Mouse (Mus musculus) bone marrow, adult 2 months (tissue): Measurements from ENCODE around the gene Gpr85. TPM values are rescaled to one million over a fixed set of nuclear protein-coding genes. Genes with fewer than 3 reads are reported as not detected.

Source experiments
- H3K27ac ChIP-seq: fragments of 200-500 bp; 2 replicates; pipeline ENCODE4 v1.5.1; 2012; ENCODE audit warnings: low read depth, mild to moderate bottlenecking, control low read depth, inconsistent platforms, low read length; ENCODE audit not compliant: control insufficient read depth, poor library complexity, insufficient read depth
- H3K4me1 ChIP-seq: fragments of 200-500 bp; 2 replicates; pipeline ENCODE4 v1.6.1; 2011; ENCODE audit warnings: low read length; ENCODE audit not compliant: control insufficient read depth, insufficient read depth
- H3K4me3 ChIP-seq: fragments of 200-500 bp; replicated peaks from 2 replicates; pipeline ENCODE3; 2011; ENCODE audit warnings: mild to moderate bottlenecking, low read depth, low read length, control low read depth; ENCODE audit not compliant: control insufficient read depth
- CTCF ChIP-seq: fragments of 200-500 bp; IDR thresholded peaks from 2 replicates; pipeline ENCODE4 v1.5.1; 2011; ENCODE audit warnings: low read length, control low read depth; ENCODE audit not compliant: control insufficient read depth, insufficient read depth
- POLR2A ChIP-seq: fragments of 200-500 bp; IDR thresholded peaks from 2 replicates; pipeline ENCODE4 v1.6.1; 2011; ENCODE audit warnings: low read depth, mild to moderate bottlenecking, control low read depth, low read length, borderline replicate concordance; ENCODE audit not compliant: control insufficient read depth
- WGBS: fragments of 180-500 bp; shearing (Covaris S2); methylation state at CpG from one replicate; pipeline ENCODE4 v1.1.7; 2018; 5-methylcytosine and 5-hydroxymethylcytosine counted together
- polyA plus RNA-seq: library from polyadenylated mRNA; stranded (reverse); fragments of >200 nt; gene quantifications from 2 replicates; pipeline ENCODE4 v1.2.4, GENCODE M21; 2011; ENCODE audit warnings: low replicate concordance; ENCODE audit not compliant: missing spikeins, insufficient read depth, insufficient read length

Gene Gpr85
- polyA plus RNA-seq, 1 experiment: 3.4 TPM

- 80% methylated on average over 17 of the region's 17 CpGs for WGBS
- Histone ChIP-seq H3K27ac (no peak overlapping the region), H3K4me1 (no peaks in the 10 kb centered on the region), H3K4me3 (no peak overlapping the region)
- TF ChIP-seq POLR2A (no peak), CTCF (no peak)
Observed at GRCm38 (mm10) chr6:13835720-13836665, 3.7 kb downstream of the Gpr85 start.

- no peak overlapping the region for H3K27ac ChIP-seq
- no peaks in the 10 kb centered on the region for H3K4me1 ChIP-seq
- no peak overlapping the region for H3K4me3 ChIP-seq
- TF ChIP-seq CTCF (no peak), POLR2A (no peak)
- 81% methylated on average over 2 of the region's 2 CpGs for WGBS
Observed at GRCm38 (mm10) chr6:13832770-13833169, 7.0 kb downstream of the Gpr85 start.

GRCm38 (mm10) chr6:13828877-13829276 is 10.9 kb downstream of the Gpr85 start:
- WGBS: 64% methylated on average over 1 of the region's 1 CpGs
- H3K27ac ChIP-seq: no peak overlapping the region
- no peak for TF ChIP-seq POLR2A
- TF ChIP-seq CTCF: no peak
- H3K4me1 ChIP-seq: no peaks in the 10 kb centered on the region
- H3K4me3 ChIP-seq: no peak overlapping the region

GRCm38 (mm10) chr6:13816661-13817060 is 23.1 kb downstream of the Gpr85 start:
- Histone ChIP-seq H3K27ac (no peak overlapping the region), H3K4me3 (no peak overlapping the region), H3K4me1 (no peaks in the 10 kb centered on the region)
- no peak for TF ChIP-seq CTCF
- no peak for TF ChIP-seq POLR2A

GRCm38 (mm10) chr6:13812157-13812556 is 27.6 kb downstream of the Gpr85 start:
- TF ChIP-seq POLR2A: no peak
- Histone ChIP-seq H3K27ac (no peak overlapping the region), H3K4me3 (no peak overlapping the region), H3K4me1 (no peaks in the 10 kb centered on the region)
- 78% methylated on average over 4 of the region's 4 CpGs for WGBS

- Histone ChIP-seq H3K27ac (no peak overlapping the region), H3K4me1 (no peaks in the 10 kb centered on the region), H3K4me3 (no peak overlapping the region)
- TF ChIP-seq POLR2A (no peak), CTCF (no peak)
- under 1% methylated on average over 7 of the region's 7 CpGs for WGBS
Observed at GRCm38 (mm10) chr6:13800071-13800470, 39.7 kb downstream of the Gpr85 start.

GRCm38 (mm10) chr6:13797389-13797788 is 42.4 kb downstream of the Gpr85 start:
- Histone ChIP-seq H3K4me3 (no peak overlapping the region), H3K4me1 (no peaks in the 10 kb centered on the region), H3K27ac (no peak overlapping the region)
- TF ChIP-seq CTCF (no peak), POLR2A (no peak)

Other genes with a start within 250 kb of the Gpr85 start
- gene Tmem168, start 231.8 kb downstream of the Gpr85 start, polyA plus RNA-seq: 3.6 and 8.7 TPM in 2 replicates
- gene Bmt2, start 162.0 kb downstream of the Gpr85 start, polyA plus RNA-seq: 3.5 and 7.0 TPM in 2 replicates
- 25.1 and 47.9 TPM in 2 replicates for gene 2610001J05Rik, start 31.6 kb upstream of the Gpr85 start, polyA plus RNA-seq